Mouse (Mus musculus) forebrain, postnatal 0 days (tissue): ENCODE data around the gene Cxcl12. TPM values are rescaled to one million over a fixed set of nuclear protein-coding genes. Genes with fewer than 3 reads are reported as not detected.

Experiments
- ATAC-seq: fragments of 200-750 bp; cut with Nextera tagmentation; 2 replicates; pipeline ENCODE4 v1.8.0; 2017; ENCODE audit warnings: mild to moderate bottlenecking, moderate library complexity
- DNase-seq: peaks from one replicate; pipeline ENCODE4 v3.0.0-alpha.2; 2015
- H3K27ac ChIP-seq: fragments of 300-500 bp; sonication (generic); 2 replicates; pipeline ENCODE4 v1.5.1; 2014; ENCODE audit warnings: low read depth, mild to moderate bottlenecking, antibody characterized with exemption, low read length, moderate library complexity, mixed read lengths
- H3K27me3 ChIP-seq: fragments of 300-500 bp; sonication (generic); 2 replicates; pipeline ENCODE4 v1.6.1; 2014; ENCODE audit warnings: mild to moderate bottlenecking, low read length, mixed read lengths; ENCODE audit not compliant: insufficient read depth
- H3K36me3 ChIP-seq: fragments of 300-500 bp; sonication (generic); 2 replicates; pipeline ENCODE4 v1.6.1; 2014; ENCODE audit warnings: mild to moderate bottlenecking, moderate library complexity; ENCODE audit not compliant: insufficient read depth
- H3K4me1 ChIP-seq: fragments of 300-500 bp; sonication (generic); 2 replicates; pipeline ENCODE4 v1.6.1; 2014; ENCODE audit warnings: antibody characterized with exemption; ENCODE audit not compliant: insufficient read depth
- H3K4me2 ChIP-seq: fragments of 300-500 bp; sonication (generic); 2 replicates; pipeline ENCODE4 v1.6.1; 2014; ENCODE audit warnings: low read depth, mild to moderate bottlenecking, moderate library complexity
- H3K4me3 ChIP-seq: fragments of 300-500 bp; sonication (generic); 2 replicates; pipeline ENCODE4 v1.5.1; 2014; ENCODE audit warnings: low read depth, low read length, mixed read lengths
- H3K9ac ChIP-seq: fragments of 300-500 bp; sonication (generic); 2 replicates; pipeline ENCODE4 v1.6.1; 2014; ENCODE audit warnings: mild to moderate bottlenecking
- H3K9me3 ChIP-seq: fragments of 300-500 bp; sonication (generic); 2 replicates; pipeline ENCODE4 v1.6.1; 2016; ENCODE audit warnings: low read length
- CTCF ChIP-seq: sonication (generic); IDR thresholded peaks from 2 replicates; pipeline ENCODE4 v1.5.1; 2016; ENCODE audit warnings: antibody characterized with exemption, control low read depth, low read depth
- WGBS: fragments of 180-500 bp; shearing (Covaris S2); extraction: QIAGEN DNeasy Blood & Tissue Kit; methylation state at CpG from one replicate; pipeline ENCODE4 v1.1.7; 2014; 5-methylcytosine and 5-hydroxymethylcytosine counted together
- polyA plus RNA-seq: library from polyadenylated mRNA; unstranded; fragments of >200 nt; fragmentation: Nextera tagmentation; extraction: Ambion mirVana; gene quantifications from 2 replicates; pipeline ENCODE4 v1.2.1, GENCODE M21; 2015
- total RNA-seq: library from RNA; depleted of rRNA; stranded (reverse); fragments of >200 nt; gene quantifications from 2 replicates; pipeline ENCODE4 v1.2.3, GENCODE M21; 2014

Cxcl12 gene
- total and polyA plus RNA-seq, 2 experiments from 2014 or later, result 32.0 to 70.7 TPM

DNA sequence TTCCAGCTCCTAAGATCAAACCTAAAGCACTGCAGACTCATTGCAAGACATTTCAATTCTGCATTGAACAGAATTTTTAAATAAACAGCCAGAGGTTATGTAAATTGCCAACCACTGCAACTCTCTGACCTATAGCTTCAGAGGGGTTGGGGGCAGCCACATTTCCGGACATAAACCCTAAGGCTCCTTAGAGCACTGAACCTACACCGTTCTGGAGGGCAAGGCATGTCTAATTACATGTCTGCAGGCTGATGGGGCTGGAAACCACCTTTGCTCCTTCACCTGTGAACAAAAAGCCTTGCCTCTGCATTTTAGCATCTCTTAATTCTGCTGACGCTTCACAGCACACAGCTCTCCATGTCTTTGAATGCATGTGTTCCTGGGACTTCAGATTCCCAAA, 26.9 kb downstream of the Cxcl12 start:
- no peaks in the 10 kb centered on the region for H3K9me3 ChIP-seq
- no peak for TF ChIP-seq CTCF
- H3K27ac ChIP-seq, result no peak overlapping the region
- no peaks in the 10 kb centered on the region for H3K27me3 ChIP-seq
- DNase-seq (no peak), ATAC-seq (no peak)
- no peaks in the 10 kb centered on the region for H3K4me1 ChIP-seq
- WGBS, result 84% methylated on average over 3 of the region's 3 CpGs
- no peaks in the 10 kb centered on the region for H3K36me3 ChIP-seq
- H3K4me2 ChIP-seq, result no peak overlapping the region
- H3K9ac ChIP-seq, result no peak overlapping the region
- H3K4me3 ChIP-seq, result no peak overlapping the region

DNA sequence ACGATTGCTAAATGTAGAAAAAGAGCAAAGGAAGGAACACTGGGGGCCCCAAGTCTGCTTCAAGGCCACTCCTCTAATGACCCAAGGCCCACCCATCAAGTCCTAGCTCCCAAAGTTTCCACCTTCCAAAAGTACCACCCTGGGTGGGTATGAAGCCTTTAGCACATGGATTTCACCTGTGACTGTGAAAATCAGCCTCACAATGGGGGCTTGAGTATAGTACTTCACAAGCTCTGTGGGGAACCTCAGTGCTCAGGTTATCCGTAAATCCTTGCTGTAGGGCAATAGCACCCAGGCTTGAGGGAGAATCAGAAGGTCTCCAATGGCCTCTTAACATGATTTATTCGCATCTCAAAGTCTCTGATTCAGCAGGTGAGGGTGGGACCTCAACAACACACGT, 30.5 kb downstream of the Cxcl12 start:
- H3K27ac ChIP-seq, result no peak overlapping the region
- no peaks in the 10 kb centered on the region for H3K4me1 ChIP-seq
- H3K4me2 ChIP-seq, result no peak overlapping the region
- no peak for TF ChIP-seq CTCF
- H3K4me3 ChIP-seq, result no peak overlapping the region
- no peak for DNase-seq
- WGBS, result 81% methylated on average over 4 of the region's 4 CpGs
- no peaks in the 10 kb centered on the region for H3K27me3 ChIP-seq
- H3K9me3 ChIP-seq, result no peaks in the 10 kb centered on the region
- no peak for ATAC-seq
- H3K36me3 ChIP-seq, result no peaks in the 10 kb centered on the region
- H3K9ac ChIP-seq, result no peak overlapping the region

DNA sequence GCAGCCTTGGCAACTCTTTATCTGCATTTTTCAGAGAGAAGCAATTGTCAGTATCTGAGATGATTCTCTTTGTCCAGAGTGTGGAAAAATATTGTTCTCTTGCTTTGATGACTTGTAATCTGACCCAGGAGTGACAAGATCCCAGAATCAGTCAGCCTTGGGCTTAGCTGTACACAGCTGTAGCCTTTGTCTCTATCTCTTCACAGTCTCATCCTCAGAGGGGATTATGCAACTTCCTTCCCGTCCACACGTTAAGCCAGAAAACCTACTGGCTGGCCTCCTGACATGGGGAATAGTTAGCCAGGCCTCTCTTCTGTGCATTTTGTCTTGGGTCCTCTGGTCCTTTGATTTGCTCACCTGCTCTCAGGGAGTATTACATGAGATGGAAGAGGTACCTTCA, 31.4 kb downstream of the Cxcl12 start:
- Histone ChIP-seq H3K9ac (no peak overlapping the region), H3K27ac (no peak overlapping the region), H3K4me3 (no peak overlapping the region), H3K36me3 (no peaks in the 10 kb centered on the region), H3K4me1 (no peaks in the 10 kb centered on the region), H3K9me3 (no peaks in the 10 kb centered on the region), H3K4me2 (no peak overlapping the region), H3K27me3 (no peaks in the 10 kb centered on the region)
- no peak for ATAC-seq
- TF ChIP-seq CTCF, result no peak
- DNase-seq, result no peak
- WGBS, result 35% methylated on average over 2 of the region's 2 CpGs

DNA sequence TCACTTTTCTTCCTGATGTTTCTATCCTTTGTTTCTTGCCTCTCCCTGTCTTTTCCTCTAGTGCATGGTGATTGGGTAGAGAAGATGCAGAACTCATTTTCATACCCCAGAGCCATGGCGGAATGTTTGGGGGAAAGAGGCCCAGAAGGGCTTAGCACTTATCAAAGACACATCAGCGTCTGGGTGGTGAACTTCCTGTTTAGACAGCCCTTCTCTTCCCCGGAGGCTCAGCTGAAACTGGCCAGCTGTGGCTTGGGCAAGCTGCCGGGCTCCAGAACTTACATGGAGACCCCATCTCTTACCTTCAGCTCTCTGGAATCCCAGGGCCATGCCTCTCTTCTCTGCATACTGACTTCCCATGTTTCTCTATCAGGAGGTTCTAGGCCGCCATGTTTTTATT, 32.6 kb downstream of the Cxcl12 start:
- no peaks in the 10 kb centered on the region for H3K36me3 ChIP-seq
- 86% methylated on average over 5 of the region's 5 CpGs for WGBS
- no peak overlapping the region for H3K4me3 ChIP-seq
- no peak for ATAC-seq
- no peaks in the 10 kb centered on the region for H3K27me3 ChIP-seq
- no peak for DNase-seq
- H3K9ac ChIP-seq, result no peak overlapping the region
- no peak for TF ChIP-seq CTCF
- H3K4me1 ChIP-seq, result no peaks in the 10 kb centered on the region
- no peaks in the 10 kb centered on the region for H3K9me3 ChIP-seq
- H3K4me2 ChIP-seq, result no peak overlapping the region
- H3K27ac ChIP-seq, result no peak overlapping the region

DNA sequence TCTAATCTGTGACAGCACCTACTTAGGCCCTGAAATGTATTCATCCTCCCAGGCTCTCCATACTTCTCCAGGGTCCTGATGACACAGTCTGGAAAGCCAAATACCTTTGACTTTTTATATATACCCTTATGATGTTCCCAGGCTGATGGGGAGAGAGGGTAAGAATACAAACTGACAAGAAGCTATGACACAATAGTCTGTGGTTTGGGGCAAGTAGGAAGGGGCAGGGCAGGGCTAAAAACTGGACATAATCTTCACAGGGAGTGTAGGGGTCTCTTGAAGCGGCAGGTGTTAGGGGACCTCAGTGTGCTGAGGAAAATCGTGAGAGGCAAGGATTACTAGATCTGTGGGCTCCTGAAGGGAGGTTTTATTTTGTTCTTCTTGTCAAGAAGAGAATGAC, 33.1 kb downstream of the Cxcl12 start:
- WGBS, result 85% methylated on average over 2 of the region's 2 CpGs

DNA sequence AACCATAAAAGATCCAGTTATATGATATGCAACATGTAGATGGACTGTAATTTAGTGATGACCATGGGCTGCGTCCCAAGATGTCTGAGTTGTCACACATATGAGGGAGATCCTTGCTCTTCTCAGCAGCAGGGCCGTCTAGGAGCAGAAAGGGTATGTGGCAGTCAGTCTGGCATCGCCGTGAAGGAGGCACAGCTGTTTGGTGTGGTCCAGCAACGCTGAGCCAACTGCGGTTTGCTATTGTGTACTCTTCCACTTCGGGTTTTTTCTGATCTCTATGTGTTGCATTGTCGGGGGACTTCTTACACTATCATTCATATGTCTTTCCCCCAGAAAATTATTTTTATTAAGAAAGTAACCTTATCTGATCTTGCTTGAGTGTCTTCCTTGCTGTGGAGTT, 33.5 kb downstream of the Cxcl12 start:
- Histone ChIP-seq H3K36me3 (no peaks in the 10 kb centered on the region), H3K9ac (no peak overlapping the region), H3K27ac (no peak overlapping the region), H3K27me3 (no peaks in the 10 kb centered on the region), H3K4me1 (no peaks in the 10 kb centered on the region), H3K9me3 (no peaks in the 10 kb centered on the region), H3K4me3 (no peak overlapping the region), H3K4me2 (no peak overlapping the region)
- 87% methylated on average over 8 of the region's 8 CpGs for WGBS
- DNase-seq (no peak), ATAC-seq (no peak)
- no peak for TF ChIP-seq CTCF

More for the DNA sequence above, 33.1 kb downstream of the Cxcl12 start:
- H3K9ac ChIP-seq, result no peak overlapping the region
- H3K4me1 ChIP-seq, result no peaks in the 10 kb centered on the region
- H3K4me3 ChIP-seq, result no peak overlapping the region
- DNase-seq (no peak), ATAC-seq (no peak)
- no peaks in the 10 kb centered on the region for H3K9me3 ChIP-seq
- H3K4me2 ChIP-seq, result no peak overlapping the region
- no peaks in the 10 kb centered on the region for H3K27me3 ChIP-seq
- no peak overlapping the region for H3K27ac ChIP-seq
- H3K36me3 ChIP-seq, result no peaks in the 10 kb centered on the region
- TF ChIP-seq CTCF, result no peak

DNA sequence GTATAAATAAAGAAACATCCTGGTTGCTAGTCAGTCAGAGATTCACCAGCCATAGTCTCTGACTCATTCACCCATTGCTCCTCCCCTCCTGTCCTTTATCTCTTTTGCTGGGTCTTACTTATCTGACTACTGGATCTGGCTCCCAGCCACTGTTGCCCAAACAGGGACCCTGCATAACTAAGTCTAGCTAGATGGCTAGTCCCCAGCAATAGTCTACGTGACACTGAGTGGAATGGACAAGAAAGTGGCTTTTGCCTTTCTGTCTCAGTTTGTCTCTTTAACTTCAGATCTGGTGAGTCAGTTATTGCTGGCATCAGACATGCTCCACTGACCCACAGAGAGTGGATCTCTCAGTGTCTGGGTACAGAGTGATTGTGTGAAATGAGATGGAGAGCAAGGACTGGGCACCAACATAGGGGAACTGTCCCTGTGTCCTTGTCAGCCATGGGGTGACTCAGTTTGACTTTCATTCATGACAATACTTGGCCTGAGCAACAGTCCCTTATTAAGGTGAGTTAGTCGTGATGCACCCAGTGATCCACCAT, 34.6 kb downstream of the Cxcl12 start:
- 75% methylated on average over 2 of the region's 2 CpGs for WGBS
- TF ChIP-seq CTCF, result no peak

More for the DNA sequence above, 34.6 kb downstream of the Cxcl12 start:
- H3K27me3 ChIP-seq, result no peaks in the 10 kb centered on the region
- no peak overlapping the region for H3K9ac ChIP-seq
- H3K9me3 ChIP-seq, result no peaks in the 10 kb centered on the region
- H3K4me2 ChIP-seq, result no peak overlapping the region
- DNase-seq, result no peak
- no peaks in the 10 kb centered on the region for H3K36me3 ChIP-seq
- H3K27ac ChIP-seq, result no peak overlapping the region
- no peak overlapping the region for H3K4me3 ChIP-seq
- no peak for ATAC-seq
- no peaks in the 10 kb centered on the region for H3K4me1 ChIP-seq
